Mouse (Mus musculus): ENCODE data around the gene Itpkb. TPM values are rescaled to one million over a fixed set of nuclear protein-coding genes. Genes with fewer than 3 reads are reported as not detected.

Itpkb gene
- polyA plus RNA-seq, 1 experiment from 2014 or later, result 5.0 TPM

GRCm38 (mm10) chr1:180407727-180408719 is 77.7 kb downstream of the Itpkb start:
- Histone ChIP-seq H3K9me3 (no peaks in the 10 kb centered on the region), H3K36me3 (peaks cover 2% of the 10 kb centered on the region; the same call in 1 of the 2 replicates), H3K4me3 (no peak overlapping the region), H3K4me1 (peaks cover 83% of the 10 kb centered on the region), H3K27me3 (replicated peaks) (no peaks in the 10 kb centered on the region), H3K9ac (peak overlapping the region; percentile 72), H3K4me2 (no peak overlapping the region), H3K27ac (replicated peaks) (peak overlapping the region; percentile 54; the same call in 1 of the 2 replicates)
- WGBS, result 68% methylated on average over 18 of the region's 18 CpGs
- ATAC-seq (ENCODE audit: extremely low read depth, insufficient number of reproducible peaks, low FRiP score, low TSS enrichment), result no peak

- no peak overlapping the region for H3K4me3 ChIP-seq
- 52% methylated on average over 9 of the region's 9 CpGs for WGBS
- no peak overlapping the region for H3K9ac ChIP-seq
- no peak overlapping the region for H3K4me2 ChIP-seq
- peak overlapping the region; percentile 10; the same call in 1 of the 2 replicates for H3K27ac ChIP-seq (replicated peaks)
- H3K9me3 ChIP-seq, result no peaks in the 10 kb centered on the region
- peaks cover 75% of the 10 kb centered on the region for H3K4me1 ChIP-seq
- ATAC-seq (ENCODE audit: extremely low read depth, insufficient number of reproducible peaks, low FRiP score, low TSS enrichment), result no peak
- no peaks in the 10 kb centered on the region for H3K27me3 ChIP-seq (replicated peaks)
- H3K36me3 ChIP-seq, result peaks cover 9% of the 10 kb centered on the region
These were observed 78.5 kb downstream of the Itpkb start for GRCm38 (mm10) chr1:180408832-180409231.

- H3K9ac ChIP-seq, result no peak overlapping the region
- no peaks in the 10 kb centered on the region for H3K9me3 ChIP-seq
- ATAC-seq (ENCODE audit: extremely low read depth, insufficient number of reproducible peaks, low FRiP score, low TSS enrichment), result no peak
- H3K4me2 ChIP-seq, result no peak overlapping the region
- no peaks in the 10 kb centered on the region for H3K27me3 ChIP-seq (replicated peaks)
- H3K4me3 ChIP-seq, result no peak overlapping the region
- 51% methylated on average over 5 of the region's 5 CpGs for WGBS
- H3K27ac ChIP-seq (replicated peaks), result no peak overlapping the region
- H3K36me3 ChIP-seq, result peaks cover 16% of the 10 kb centered on the region
- H3K4me1 ChIP-seq, result peaks cover 66% of the 10 kb centered on the region
These were observed 79.5 kb downstream of the Itpkb start for GRCm38 (mm10) chr1:180409771-180410170.

- H3K36me3 ChIP-seq, result peaks cover 20% of the 10 kb centered on the region
These were observed 80.0 kb downstream of the Itpkb start for GRCm38 (mm10) chr1:180410306-180410705.

GRCm38 (mm10) chr1:180415064-180415463 is 84.8 kb downstream of the Itpkb start:
- H3K36me3 ChIP-seq, result peaks cover 55% of the 10 kb centered on the region
- no peak overlapping the region for H3K27ac ChIP-seq (replicated peaks)
- H3K9ac ChIP-seq, result no peak overlapping the region
- WGBS, result 42% methylated on average over 4 of the region's 4 CpGs
- H3K9me3 ChIP-seq, result no peaks in the 10 kb centered on the region
- H3K4me1 ChIP-seq, result peaks cover 44% of the 10 kb centered on the region
- no peak overlapping the region for H3K4me3 ChIP-seq
- 0 out of 2 replicates have a peak, but pooled peaks cover 3% of the 10 kb centered on the region for H3K27me3 ChIP-seq (replicated peaks)
- no peak for ATAC-seq (ENCODE audit: extremely low read depth, insufficient number of reproducible peaks, low FRiP score, low TSS enrichment)
- no peak overlapping the region for H3K4me2 ChIP-seq

More at GRCm38 (mm10) chr1:180410306-180410705, 80.0 kb downstream of the Itpkb start:
- no peak overlapping the region for H3K4me2 ChIP-seq
- H3K27ac ChIP-seq (replicated peaks), result no peak overlapping the region
- peaks cover 66% of the 10 kb centered on the region for H3K4me1 ChIP-seq
- no peak overlapping the region for H3K4me3 ChIP-seq
- no peaks in the 10 kb centered on the region for H3K27me3 ChIP-seq (replicated peaks)
- 46% methylated on average over 7 of the region's 7 CpGs for WGBS
- H3K9me3 ChIP-seq, result no peaks in the 10 kb centered on the region
- no peak for ATAC-seq (ENCODE audit: extremely low read depth, insufficient number of reproducible peaks, low FRiP score, low TSS enrichment)
- peak overlapping the region; percentile 33; the same call in 1 of the 2 replicates for H3K9ac ChIP-seq

- no peak for ATAC-seq (ENCODE audit: extremely low read depth, insufficient number of reproducible peaks, low FRiP score, low TSS enrichment)
- 74% methylated on average over 7 of the region's 7 CpGs for WGBS
- Histone ChIP-seq H3K27me3 (replicated peaks) (0 out of 2 replicates have a peak, but pooled peaks cover 3% of the 10 kb centered on the region), H3K27ac (replicated peaks) (no peak overlapping the region), H3K4me3 (no peak overlapping the region), H3K4me1 (peaks cover 44% of the 10 kb centered on the region), H3K36me3 (peaks cover 60% of the 10 kb centered on the region), H3K9ac (no peak overlapping the region), H3K4me2 (no peak overlapping the region), H3K9me3 (no peaks in the 10 kb centered on the region)
These were observed 85.6 kb downstream of the Itpkb start for GRCm38 (mm10) chr1:180415836-180416235.

- Histone ChIP-seq H3K36me3 (peaks cover 60% of the 10 kb centered on the region), H3K27ac (replicated peaks) (no peak overlapping the region), H3K4me2 (no peak overlapping the region), H3K27me3 (replicated peaks) (0 out of 2 replicates have a peak, but pooled peaks cover 3% of the 10 kb centered on the region), H3K4me1 (peaks cover 50% of the 10 kb centered on the region), H3K9ac (no peak overlapping the region), H3K4me3 (no peak overlapping the region), H3K9me3 (no peaks in the 10 kb centered on the region)
- ATAC-seq (ENCODE audit: extremely low read depth, insufficient number of reproducible peaks, low FRiP score, low TSS enrichment), result no peak
- WGBS, result 43% methylated on average over 2 of the region's 2 CpGs
These were observed 86.8 kb downstream of the Itpkb start for GRCm38 (mm10) chr1:180417118-180417517.

GRCm38 (mm10) chr1:180419059-180419458 is 88.8 kb downstream of the Itpkb start:
- Histone ChIP-seq H3K27ac (replicated peaks) (no peak overlapping the region), H3K36me3 (peaks cover 50% of the 10 kb centered on the region), H3K27me3 (replicated peaks) (0 out of 2 replicates have a peak, but pooled peaks cover 3% of the 10 kb centered on the region), H3K9ac (no peak overlapping the region), H3K4me2 (no peak overlapping the region), H3K4me3 (no peak overlapping the region), H3K9me3 (no peaks in the 10 kb centered on the region), H3K4me1 (peaks cover 70% of the 10 kb centered on the region)
- 68% methylated on average over 2 of the region's 2 CpGs for WGBS
- no peak for ATAC-seq (ENCODE audit: extremely low read depth, insufficient number of reproducible peaks, low FRiP score, low TSS enrichment)

GRCm38 (mm10) chr1:180420496-180421164 is 90.3 kb downstream of the Itpkb start:
- Histone ChIP-seq H3K9me3 (no peaks in the 10 kb centered on the region), H3K27ac (replicated peaks) (peak overlapping the region; percentile 78; the same call in 1 of the 2 replicates), H3K9ac (no peak overlapping the region), H3K27me3 (replicated peaks) (0 out of 2 replicates have a peak, but pooled peaks cover 6% of the 10 kb centered on the region), H3K4me2 (no peak overlapping the region), H3K4me1 (peaks cover 62% of the 10 kb centered on the region), H3K4me3 (no peak overlapping the region), H3K36me3 (peaks cover 37% of the 10 kb centered on the region)
- no peak for ATAC-seq (ENCODE audit: extremely low read depth, insufficient number of reproducible peaks, low FRiP score, low TSS enrichment)
- WGBS, result 60% methylated on average over 8 of the region's 8 CpGs

GRCm38 (mm10) chr1:180421165-180421909 is 91.1 kb downstream of the Itpkb start:
- no peak for ATAC-seq (ENCODE audit: extremely low read depth, insufficient number of reproducible peaks, low FRiP score, low TSS enrichment)
- WGBS, result 51% methylated on average over 25 of the region's 25 CpGs
- peak overlapping the region; percentile 16; the same call in 1 of the 2 replicates for H3K4me2 ChIP-seq

More at GRCm38 (mm10) chr1:180421165-180421909, 91.1 kb downstream of the Itpkb start:
- Histone ChIP-seq H3K9ac (peak overlapping the region; percentile 33), H3K27me3 (replicated peaks) (0 out of 2 replicates have a peak, but pooled peaks cover 7% of the 10 kb centered on the region), H3K9me3 (no peaks in the 10 kb centered on the region), H3K27ac (replicated peaks) (peak overlapping the region; percentile 78), H3K4me1 (peaks cover 56% of the 10 kb centered on the region), H3K36me3 (peaks cover 30% of the 10 kb centered on the region), H3K4me3 (no peak overlapping the region)

Data from heart, embryonic 13.5 days (tissue).